Mouse (Mus musculus) adrenal gland, adult 2 months (tissue): Measurements from ENCODE around the gene Pklr. TPM values are rescaled to one million over a fixed set of nuclear protein-coding genes. Genes with fewer than 3 reads are reported as not detected.

Source experiments
- polyA plus RNA-seq: library from polyadenylated mRNA; depleted of rRNA; stranded (reverse); fragments of >200 nt; gene quantifications from 2 replicates; pipeline ENCODE4 v1.2.3, GENCODE M21; 2012; rRNA removed
- total RNA-seq, 2 experiments: library from RNA; stranded (reverse); gene quantifications; 2 replicates each; pipeline ENCODE4 v1.2.3; 2021

Pklr gene
- total and polyA plus RNA-seq, 3 experiments, result 0.55 to 0.81 TPM; not detected in 1

Other genes starting within 250 kb of the Pklr start
- gene Msto1, start 222.1 kb upstream of the Pklr start, total RNA-seq, result 10 to 100 TPM; 18.9 to 25.2 TPM
- gene Msto1, start 222.1 kb upstream of the Pklr start, polyA plus RNA-seq, result 28.4 and 30.2 TPM in 2 replicates
- 10 to 100 TPM; 38.3 to 57.0 TPM for gene Ash1l, start 185.5 kb upstream of the Pklr start, total RNA-seq
- gene Ash1l, start 185.5 kb upstream of the Pklr start, polyA plus RNA-seq, result 3.9 and 4.9 TPM in 2 replicates
- 100 to 1,000 TPM; 129 to 130 TPM for gene Dap3, start 185.0 kb upstream of the Pklr start, total RNA-seq
- 26.2 and 30.4 TPM in 2 replicates for gene Dap3, start 185.0 kb upstream of the Pklr start, polyA plus RNA-seq
- gene Rusc1, start 42.8 kb upstream of the Pklr start, total RNA-seq, result 10 to 100 TPM; 23.3 to 32.5 TPM
- gene Rusc1, start 42.8 kb upstream of the Pklr start, polyA plus RNA-seq, result 56.4 and 66.6 TPM in 2 replicates
- not detected for gene Gm43738, start 35.0 kb upstream of the Pklr start, total RNA-seq
- not detected in 2 replicates for gene Gm43738, start 35.0 kb upstream of the Pklr start, polyA plus RNA-seq
- 100 to 1,000 TPM; 208 to 632 TPM for gene Fdps, start 34.2 kb upstream of the Pklr start, total RNA-seq
- 253 and 549 TPM in 2 replicates for gene Fdps, start 34.2 kb upstream of the Pklr start, polyA plus RNA-seq
- gene Hcn3, start 24.1 kb downstream of the Pklr start, total RNA-seq, result 1 to 10 TPM; 2.4 to 6.6 TPM
- 20.9 and 34.5 TPM in 2 replicates for gene Hcn3, start 24.1 kb downstream of the Pklr start, polyA plus RNA-seq
- gene Clk2, start 28.7 kb downstream of the Pklr start, total RNA-seq, result 10 to 100 TPM; 39.3 to 73.3 TPM
- gene Clk2, start 28.7 kb downstream of the Pklr start, polyA plus RNA-seq, result 52.2 and 63.4 TPM in 2 replicates
- 100 to 1,000 TPM in 1 of 2 experiments, 10 to 100 TPM in 1; 87.1 to 104 TPM for gene Scamp3, start 41.3 kb downstream of the Pklr start, total RNA-seq
- 234 and 299 TPM in 2 replicates for gene Scamp3, start 41.3 kb downstream of the Pklr start, polyA plus RNA-seq
- 10 to 100 TPM; 15.2 to 16.3 TPM for gene Fam189b, start 47.0 kb downstream of the Pklr start, total RNA-seq
- 80.2 and 84.4 TPM in 2 replicates for gene Fam189b, start 47.0 kb downstream of the Pklr start, polyA plus RNA-seq
- 10 to 100 TPM; 74.4 to 74.6 TPM for gene Gba, start 66.8 kb downstream of the Pklr start, total RNA-seq
- gene Gba, start 66.8 kb downstream of the Pklr start, polyA plus RNA-seq, result 40.2 and 43.9 TPM in 2 replicates
- gene Thbs3, start 79.0 kb downstream of the Pklr start, total RNA-seq, result 10 to 100 TPM in 1 of 2 experiments, 1 to 10 TPM in 1; 8.9 to 10.1 TPM
- gene Thbs3, start 79.0 kb downstream of the Pklr start, polyA plus RNA-seq, result 10.1 and 10.2 TPM in 2 replicates
- 100 to 1,000 TPM; 150 to 174 TPM for gene Mtx1, start 90.9 kb downstream of the Pklr start, total RNA-seq
- 252 and 300 TPM in 2 replicates for gene Mtx1, start 90.9 kb downstream of the Pklr start, polyA plus RNA-seq
- under 1 TPM; 0.24 to 0.32 TPM for gene Muc1, start 92.9 kb downstream of the Pklr start, total RNA-seq
- 0.53 and 0.85 TPM in 2 replicates for gene Muc1, start 92.9 kb downstream of the Pklr start, polyA plus RNA-seq
- 100 to 1,000 TPM; 143 to 163 TPM for gene Krtcap2, start 109.8 kb downstream of the Pklr start, total RNA-seq
- 433 and 437 TPM in 2 replicates for gene Krtcap2, start 109.8 kb downstream of the Pklr start, polyA plus RNA-seq
- gene Trim46, start 110.2 kb downstream of the Pklr start, total RNA-seq, result 1 to 10 TPM; 1.9 to 2.3 TPM
- gene Trim46, start 110.2 kb downstream of the Pklr start, polyA plus RNA-seq, result 6.0 and 9.1 TPM in 2 replicates
- gene Dpm3, start 123.2 kb downstream of the Pklr start, total RNA-seq, result 100 to 1,000 TPM; 134 to 150 TPM
- 509 and 645 TPM in 2 replicates for gene Dpm3, start 123.2 kb downstream of the Pklr start, polyA plus RNA-seq
- 10 to 100 TPM; 49.9 to 54.7 TPM for gene Slc50a1, start 134.4 kb downstream of the Pklr start, total RNA-seq
- 153 TPM in 2 replicates for gene Slc50a1, start 134.4 kb downstream of the Pklr start, polyA plus RNA-seq
- 10 to 100 TPM in 1 of 2 experiments, 1 to 10 TPM in 1; 8.0 to 16.6 TPM for gene Efna1, start 145.0 kb downstream of the Pklr start, total RNA-seq
- 17.5 and 24.0 TPM in 2 replicates for gene Efna1, start 145.0 kb downstream of the Pklr start, polyA plus RNA-seq
- under 1 TPM; 0.26 to 0.55 TPM for gene Efna3, start 186.8 kb downstream of the Pklr start, total RNA-seq
- 0.21 and 1.0 TPM in 2 replicates for gene Efna3, start 186.8 kb downstream of the Pklr start, polyA plus RNA-seq
- gene Efna4, start 201.9 kb downstream of the Pklr start, total RNA-seq, result 1 to 10 TPM in 1 of 2 experiments, under 1 TPM in 1; 0.63 to 1.9 TPM
- gene Efna4, start 201.9 kb downstream of the Pklr start, polyA plus RNA-seq, result 1.8 and 3.5 TPM in 2 replicates
- 10 to 100 TPM; 56.1 to 87.5 TPM for gene Adam15, start 213.9 kb downstream of the Pklr start, total RNA-seq
- 142 and 182 TPM in 2 replicates for gene Adam15, start 213.9 kb downstream of the Pklr start, polyA plus RNA-seq
- gene Dcst2, start 225.8 kb downstream of the Pklr start, total RNA-seq, result 1 to 10 TPM in 1 of 2 experiments, under 1 TPM in 1; 0.40 to 1.3 TPM
- gene Dcst2, start 225.8 kb downstream of the Pklr start, polyA plus RNA-seq, result 0.61 and 1.2 TPM in 2 replicates
- under 1 TPM in 1 of 2 experiments, not detected in 1; 0.41 TPM for gene Dcst1, start 229.1 kb downstream of the Pklr start, total RNA-seq
- gene Dcst1, start 229.1 kb downstream of the Pklr start, polyA plus RNA-seq, result 0.46 and 0.53 TPM in 2 replicates